Mouse (Mus musculus) megakaryocyte, adult 5-6 weeks (primary cell): ENCODE data around the gene Alas2. TPM values are rescaled to one million over a fixed set of nuclear protein-coding genes. Genes with fewer than 3 reads are reported as not detected.

Experiments used
- total RNA-seq, 2 experiments: library from RNA; stranded (forward) in 1 of 2; stranded (reverse) in 1 of 2; fragments of 153-499, 151-499 nt in 1 of 2; fragments of 221-1000, 200-1000 nt in 1 of 2; gene quantifications; 2 replicates each; pipeline versions ENCODE4 v1.2.3 to v1.2.4; 2015 to 2017

Gene Alas2
- total RNA-seq, 2 experiments from 2014 or later: 0.48 to 0.89 TPM

Other genes with a start within 250 kb of the Alas2 start
- 10.8 and 16.8 TPM in 2 replicates for gene Tmem29, start 88.2 kb upstream of the Alas2 start, total RNA-seq (2015)
- gene Tmem29, start 88.2 kb upstream of the Alas2 start, total RNA-seq (2017): 11.5 and 13.4 TPM in 2 replicates
- 2.7 and 3.8 TPM in 2 replicates for gene Pfkfb1, start 40.9 kb downstream of the Alas2 start, total RNA-seq (2015)
- 0.57 and 3.5 TPM in 2 replicates for gene Pfkfb1, start 40.9 kb downstream of the Alas2 start, total RNA-seq (2017)
- 8.6 and 11.2 TPM in 2 replicates for gene Apex2, start 42.5 kb downstream of the Alas2 start, total RNA-seq (2015)
- gene Apex2, start 42.5 kb downstream of the Alas2 start, total RNA-seq (2017): 4.0 and 7.6 TPM in 2 replicates
- gene Tro, start 110.2 kb downstream of the Alas2 start, total RNA-seq (2015): not detected in 2 replicates
- gene Tro, start 110.2 kb downstream of the Alas2 start, total RNA-seq (2017): not detected in 2 replicates